Mouse (Mus musculus): Measurements from ENCODE around the gene Jmjd8.

Gene Jmjd8

DNA sequence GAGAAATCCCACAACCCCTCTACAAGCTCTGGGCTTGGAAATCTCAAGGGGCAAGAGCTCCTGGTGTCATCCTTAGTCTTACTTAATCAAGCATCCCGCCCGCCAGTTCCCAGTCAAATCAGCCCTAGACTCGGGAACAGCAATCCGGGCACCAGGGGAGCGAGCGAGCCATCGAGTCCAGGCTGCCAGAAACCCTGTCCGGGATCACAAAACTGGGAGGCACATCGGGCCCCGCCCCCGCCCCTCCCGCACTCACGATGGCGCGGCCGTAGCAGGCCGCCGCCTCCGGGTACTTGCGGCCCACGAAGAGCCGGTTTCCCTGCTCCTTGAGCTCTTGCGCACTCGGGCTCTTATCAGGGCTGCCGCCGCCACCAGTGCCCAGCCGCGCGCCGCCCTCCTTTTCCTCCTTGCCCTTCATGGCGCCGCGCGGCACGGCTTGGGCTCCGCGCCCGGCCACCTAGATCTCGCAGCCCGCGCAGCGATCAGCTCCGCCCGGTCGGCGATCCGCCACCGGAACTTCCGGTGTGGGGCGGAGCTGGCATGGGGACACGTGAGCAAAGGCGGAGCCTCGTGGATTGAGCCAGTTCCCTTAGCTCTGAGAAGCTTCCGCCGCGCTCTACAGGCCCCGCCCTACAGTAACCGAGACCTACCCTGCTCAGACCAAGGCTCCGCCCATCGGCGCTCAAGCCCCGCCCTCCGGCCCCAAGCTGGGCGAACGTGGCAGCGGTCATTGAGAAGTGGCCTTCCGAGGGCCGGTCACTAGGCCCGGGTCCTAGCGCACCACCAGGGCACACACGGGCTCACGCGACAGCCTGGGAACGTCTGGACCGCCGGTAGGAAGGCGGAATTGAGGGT, 4.0 kb downstream of the Jmjd8 start:
- DNase-seq (ENCODE audit: extremely low spot score, low read depth, low spot score): peak; percentile 90

DNA sequence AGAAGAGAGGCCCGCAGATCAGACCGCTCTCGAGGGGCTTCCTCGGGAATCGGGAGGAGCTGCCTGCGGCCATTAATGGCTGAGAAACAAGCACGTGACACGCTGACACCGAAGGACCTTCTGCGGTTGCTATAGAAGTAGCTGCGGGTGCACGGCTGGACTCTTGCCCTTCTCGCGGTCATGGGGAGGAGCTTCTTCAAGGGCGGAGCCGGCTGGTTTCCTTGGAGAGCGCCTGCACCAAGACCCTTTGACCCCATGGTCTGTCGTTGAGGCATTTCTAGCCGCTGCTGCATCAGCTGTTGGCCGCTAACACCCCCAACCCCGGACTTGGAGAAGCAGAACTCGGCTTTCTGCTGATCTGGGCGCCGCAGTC, 4.6 kb downstream of the Jmjd8 start, which contains the start of gene Stub1:
Gene Stub1, minus strand, starts transcription at position 114 of the 373 bp plus-strand sequence.
- DNase-seq (ENCODE audit: extremely low spot score, low read depth, low spot score): peak; percentile 69

DNA sequence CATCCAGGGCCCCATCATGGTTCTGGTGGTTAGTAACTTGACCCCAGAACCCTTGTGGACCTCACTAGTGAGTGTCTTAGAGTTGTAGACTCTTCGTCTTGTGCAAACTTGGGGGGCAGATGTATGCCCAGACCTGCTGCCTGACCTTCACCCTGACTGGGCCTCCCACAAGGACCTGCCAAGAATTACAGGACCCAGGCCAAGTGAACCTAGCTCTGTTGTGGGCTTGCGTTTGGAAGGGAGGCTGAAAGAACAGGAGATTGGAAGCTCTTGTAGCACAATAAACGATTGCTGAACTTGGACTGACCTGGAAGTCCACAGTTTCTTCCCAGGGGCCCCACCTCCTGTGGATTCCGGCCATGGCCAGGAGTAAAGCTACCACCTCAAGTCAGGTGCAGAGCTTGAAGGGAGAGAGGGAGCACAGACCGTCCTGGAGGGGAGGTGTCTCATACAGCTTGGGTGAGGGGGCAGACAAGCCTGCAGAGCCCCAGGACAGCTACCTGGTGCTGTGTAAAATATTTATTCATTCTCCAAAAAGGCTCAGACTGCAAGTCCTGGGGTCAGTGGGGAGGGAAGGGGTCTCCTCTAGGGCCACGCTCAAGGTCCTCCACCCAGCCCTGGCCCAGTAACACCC, 5.4 kb downstream of the Jmjd8 start:
- DNase-seq (ENCODE audit: extremely low spot score, low read depth, low spot score): no peak

DNA sequence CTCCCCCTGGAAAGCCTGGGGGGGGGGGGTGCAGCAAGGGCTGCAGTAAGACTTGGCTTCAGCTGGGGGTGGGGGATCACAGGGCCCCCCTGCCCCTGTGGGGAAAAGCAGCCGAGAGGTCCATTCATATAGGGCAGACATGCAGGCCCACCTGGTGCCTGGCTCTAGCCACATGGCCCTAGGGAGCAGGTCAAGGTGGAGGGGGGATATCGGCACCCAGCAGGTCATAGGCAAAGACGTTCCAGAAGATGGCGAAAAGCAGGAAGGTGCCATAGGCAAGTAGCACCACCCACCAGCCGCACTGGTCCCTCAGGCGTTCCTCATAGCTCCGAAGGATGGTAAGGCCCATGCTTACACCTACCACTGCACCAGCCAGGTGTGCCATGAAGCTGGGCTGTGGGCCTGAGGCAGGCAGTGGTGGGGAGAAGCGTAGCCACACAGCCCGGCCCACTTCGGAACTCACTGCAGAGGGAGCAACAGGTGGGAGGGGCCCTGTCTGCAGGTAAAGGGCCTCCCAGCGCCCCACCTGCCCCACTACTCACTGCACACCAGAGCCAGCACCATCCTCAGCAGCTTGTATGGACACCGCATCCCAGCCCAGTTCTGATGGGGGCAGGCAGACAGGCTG, 6.0 kb downstream of the Jmjd8 start:
- no peak for DNase-seq (ENCODE audit: extremely low spot score, low read depth, low spot score)

DNA sequence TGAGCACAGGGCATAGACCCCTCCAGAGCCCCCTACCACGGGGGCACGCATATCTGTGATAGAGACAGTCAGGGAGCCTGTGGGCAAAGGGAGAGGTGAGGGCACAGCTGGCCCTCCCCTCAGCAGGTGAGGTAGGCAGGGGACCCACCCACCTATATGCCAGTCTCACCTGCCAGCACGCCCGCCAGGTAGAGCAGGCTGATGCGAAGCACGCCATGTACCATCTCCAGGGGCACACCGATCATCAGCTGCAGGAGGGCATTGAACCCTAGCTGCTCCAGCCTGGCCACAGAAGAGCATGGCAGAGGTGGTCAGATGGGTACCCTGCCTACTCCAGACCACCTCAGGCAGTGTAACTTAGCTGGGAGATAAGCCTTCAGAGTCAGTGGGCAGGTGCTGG, 6.6 kb downstream of the Jmjd8 start:
- no peak for DNase-seq (ENCODE audit: extremely low spot score, low read depth, low spot score)

GRCm38 (mm10) chr17:25835816-25836215, 7.1 kb downstream of the Jmjd8 start:
- no peak for DNase-seq (ENCODE audit: extremely low spot score, low read depth, low spot score)

- DNase-seq (ENCODE audit: extremely low spot score, low read depth, low spot score): no peak
Measured at GRCm38 (mm10) chr17:25836397-25837075, 7.9 kb downstream of the Jmjd8 start.

DNA sequence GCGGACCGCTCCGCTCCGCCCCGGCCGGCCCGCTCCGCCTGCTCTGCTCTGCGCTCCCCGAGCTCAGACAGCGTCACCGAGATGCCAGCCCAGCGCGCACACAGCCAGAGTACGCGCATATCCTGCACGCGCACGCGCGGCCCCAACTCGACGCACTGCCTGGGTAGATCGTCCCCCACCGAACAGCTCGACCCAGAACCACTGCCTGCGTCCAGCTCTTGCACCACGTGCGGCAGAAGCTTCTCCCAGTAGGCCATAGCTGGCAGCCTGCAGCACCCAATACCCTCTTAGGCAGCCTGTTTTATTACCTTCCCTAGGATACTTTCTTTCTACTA, 8.4 kb downstream of the Jmjd8 start, which contains the start of gene Rhbdl1:
Gene Rhbdl1, minus strand, starts transcription at position 220 of the 335 bp plus-strand sequence.
- DNase-seq (ENCODE audit: extremely low spot score, low read depth, low spot score): no peak

DNA sequence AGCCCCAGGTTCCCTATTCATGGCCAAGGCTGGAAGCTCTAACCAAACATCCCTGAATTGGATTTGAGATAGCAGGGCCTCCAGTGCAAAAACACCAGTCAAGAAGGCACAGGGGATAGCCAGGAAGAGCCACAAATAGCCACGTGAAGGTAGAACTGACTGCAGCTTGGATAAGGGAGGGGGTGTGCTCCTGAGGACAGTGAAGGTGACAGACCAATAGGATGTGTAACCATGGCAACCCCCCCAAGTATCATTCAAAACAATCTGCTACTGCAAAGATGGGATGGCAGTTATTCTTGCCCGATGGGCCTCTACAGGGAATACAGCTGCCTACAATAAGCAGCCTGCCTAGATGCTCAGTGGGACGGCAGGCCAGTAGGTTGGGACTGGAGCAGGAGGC, 8.9 kb downstream of the Jmjd8 start:
- DNase-seq (ENCODE audit: extremely low spot score, low read depth, low spot score): no peak

DNA sequence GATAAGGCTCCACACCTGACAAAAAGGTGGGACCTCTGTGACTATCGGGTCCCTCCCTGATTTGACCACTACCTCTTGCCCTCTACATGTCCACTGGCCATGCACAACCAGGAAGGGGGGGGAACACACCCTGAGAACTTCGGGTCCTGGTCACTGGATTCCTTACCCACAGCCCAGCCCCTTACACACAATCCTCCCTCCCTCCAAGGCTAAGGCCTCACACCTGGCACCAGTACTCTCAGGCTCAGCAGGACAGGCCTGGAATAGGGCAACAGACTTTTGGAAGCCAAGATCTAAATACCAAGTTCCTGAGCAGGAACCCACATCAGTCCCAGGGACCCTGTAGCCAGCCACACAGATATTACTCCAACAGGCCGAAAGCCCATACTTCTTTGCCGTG, 10.2 kb downstream of the Jmjd8 start:
- DNase-seq (ENCODE audit: extremely low spot score, low read depth, low spot score): no peak

DNA sequence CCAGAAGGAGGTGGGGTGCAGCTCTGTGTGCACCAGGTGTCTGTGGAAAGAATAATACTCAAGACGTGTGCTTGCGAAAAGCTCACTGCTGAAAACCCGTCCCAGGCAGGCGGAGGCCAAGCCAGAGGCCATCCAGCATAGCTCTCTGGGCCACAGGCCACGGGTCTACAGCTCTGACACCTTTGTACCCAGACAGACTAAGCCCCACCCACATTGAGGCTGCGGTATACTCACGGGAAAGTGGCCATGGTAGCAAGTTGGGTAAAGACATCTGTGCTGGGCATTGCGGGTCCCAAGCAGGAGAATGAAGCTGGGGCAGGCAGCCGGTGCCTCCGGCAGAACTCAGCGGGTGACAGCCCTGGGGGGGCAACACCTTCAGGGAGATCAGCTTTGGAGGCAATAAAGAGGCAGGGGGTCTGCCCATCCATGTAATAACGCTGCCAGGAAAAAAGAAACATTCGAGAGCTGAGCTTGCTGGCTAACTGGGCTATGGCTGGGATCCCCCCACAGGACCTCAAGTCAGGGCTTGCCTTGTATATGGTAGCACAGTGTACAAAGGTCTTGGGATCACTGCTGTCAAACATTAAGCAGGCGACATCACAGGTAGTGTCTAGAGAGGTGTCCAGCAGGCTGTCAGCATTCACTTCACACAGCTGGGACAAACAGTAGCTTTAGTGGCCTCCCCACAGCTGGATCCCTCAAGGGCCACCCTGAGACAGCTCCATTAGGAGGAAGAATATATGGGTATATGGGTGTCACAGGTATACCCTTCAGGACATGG, 11.0 kb downstream of the Jmjd8 start:
- DNase-seq (ENCODE audit: extremely low spot score, low read depth, low spot score): no peak

DNA sequence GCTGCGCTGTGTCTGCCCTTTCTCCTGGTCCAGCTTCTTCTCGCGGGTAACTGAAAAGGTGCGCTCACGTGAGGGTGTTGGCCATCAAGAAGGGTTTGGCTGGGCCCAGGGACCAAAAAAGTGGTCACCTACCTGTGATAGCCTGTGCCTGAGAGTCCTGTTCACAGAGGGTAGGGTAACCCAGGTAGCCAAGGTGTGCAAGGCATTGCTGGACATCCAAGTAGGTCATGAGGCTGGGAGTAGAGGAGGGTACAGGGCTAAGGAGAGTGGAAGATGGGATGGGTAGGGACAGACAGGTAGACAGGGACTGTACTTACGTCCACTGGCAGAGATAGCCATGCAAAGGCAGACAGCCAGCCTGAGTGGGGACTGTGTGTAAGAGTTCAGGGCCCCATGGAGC, 11.9 kb downstream of the Jmjd8 start:
- DNase-seq (ENCODE audit: extremely low spot score, low read depth, low spot score): no peak

- no peak for DNase-seq (ENCODE audit: extremely low spot score, low read depth, low spot score)
Measured at GRCm38 (mm10) chr17:25841117-25841880, 12.6 kb downstream of the Jmjd8 start, which contains the start of gene Gm20683. Gm20683 (minus strand) TSS chr17:25841763.

DNA sequence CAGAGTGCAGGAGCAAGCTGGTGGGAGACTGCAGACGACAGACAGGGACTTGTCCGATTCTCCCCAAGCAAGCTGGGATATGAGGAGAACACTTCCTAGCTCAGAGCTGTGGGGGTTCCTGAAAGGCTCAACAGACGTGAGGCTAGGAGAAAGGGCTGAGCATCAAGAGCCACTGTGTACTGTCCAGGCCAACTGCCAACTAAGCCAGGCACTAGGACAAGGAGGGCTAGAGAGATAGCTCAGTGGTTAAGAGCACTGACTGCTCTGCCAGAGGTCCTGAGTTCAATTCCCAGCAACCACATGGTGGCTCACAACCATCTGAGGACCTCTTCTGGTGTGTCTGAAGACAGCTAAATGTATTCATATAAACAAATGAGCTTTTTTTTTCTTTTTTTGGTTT, 13.8 kb downstream of the Jmjd8 start:
- DNase-seq (ENCODE audit: extremely low spot score, low read depth, low spot score): no peak

DNA sequence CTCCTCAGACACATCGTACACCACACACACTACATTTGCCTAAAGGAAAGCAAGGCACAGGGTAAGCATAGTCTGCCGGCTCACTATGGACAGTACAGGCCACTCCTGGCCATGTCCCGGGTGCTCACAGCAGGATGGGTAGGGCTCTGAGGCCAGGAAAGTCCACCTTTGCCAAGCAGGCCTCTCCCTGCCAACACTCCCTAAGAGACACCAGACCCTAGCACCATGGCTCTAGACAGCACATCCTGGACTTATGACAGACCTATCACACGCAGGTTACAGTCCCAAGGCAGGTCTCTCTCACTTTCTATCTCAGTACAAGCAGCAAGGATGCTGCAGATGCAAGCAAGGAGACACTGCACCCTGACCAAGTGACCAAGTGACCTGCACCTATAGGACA, 14.5 kb downstream of the Jmjd8 start:
- no peak for DNase-seq (ENCODE audit: extremely low spot score, low read depth, low spot score)

DNA sequence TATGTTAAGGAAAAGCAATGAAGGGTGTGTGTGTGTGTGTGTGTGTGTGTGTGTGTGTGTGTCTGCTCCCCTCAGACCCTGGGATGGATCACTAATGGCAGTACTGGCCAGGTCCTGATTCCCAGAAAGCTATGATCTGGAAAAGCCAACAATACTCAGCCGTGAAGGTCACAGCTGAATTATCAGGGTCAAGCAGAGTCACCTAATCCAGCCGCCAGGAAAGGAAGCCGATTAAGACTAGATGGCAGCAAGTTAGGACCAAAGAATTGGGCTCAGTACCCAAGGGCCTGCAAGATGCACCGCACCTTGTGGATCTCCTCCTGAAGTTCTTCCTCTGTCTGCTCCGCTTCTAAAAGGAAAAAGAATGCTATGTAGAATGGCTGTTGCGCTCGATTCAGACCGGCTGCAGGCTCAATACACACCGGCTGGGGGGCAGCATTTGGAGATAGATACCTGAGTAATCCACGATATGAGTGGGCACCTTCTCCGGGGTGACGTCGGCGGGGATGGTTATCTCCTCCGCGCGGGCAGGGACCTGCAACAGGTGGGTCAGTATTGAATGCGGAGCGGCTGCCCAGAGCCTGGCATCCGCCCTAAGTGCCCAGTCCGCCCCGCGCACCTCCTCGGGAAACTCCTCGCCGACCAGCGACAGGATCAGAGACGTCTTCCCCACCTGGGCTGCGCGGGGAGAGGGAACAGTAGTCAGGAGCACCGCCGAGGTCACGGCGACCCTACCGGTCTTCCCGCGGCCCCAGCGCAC, 15.1 kb downstream of the Jmjd8 start:
- no peak for DNase-seq (ENCODE audit: extremely low spot score, low read depth, low spot score)

DNA sequence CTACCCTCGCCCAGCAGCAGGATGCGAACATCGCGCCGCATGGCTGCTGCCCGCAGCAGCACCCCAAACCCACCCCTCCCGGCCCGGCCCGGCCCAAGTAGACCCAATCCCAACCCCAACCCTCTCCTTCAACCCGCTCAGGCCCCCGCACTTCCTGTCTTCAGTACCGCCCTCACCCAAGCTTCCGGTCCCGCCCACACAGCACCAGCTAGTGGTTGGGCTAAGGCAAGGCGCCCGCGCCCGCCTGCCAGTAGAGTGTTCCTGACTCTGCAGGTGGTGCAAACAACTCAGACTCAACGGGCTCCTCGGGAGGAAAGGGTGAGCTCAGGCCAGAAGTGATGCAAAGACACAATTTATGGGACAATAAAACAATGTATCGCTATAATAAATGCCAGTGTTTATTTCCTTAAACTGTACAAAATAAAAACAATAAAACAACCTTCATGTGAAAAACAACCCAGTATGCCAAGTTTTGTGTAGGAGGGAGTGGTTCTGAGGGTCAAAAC, 15.8 kb downstream of the Jmjd8 start, which contains the start of gene Rhot2:
Gene Rhot2, minus strand, starts transcription at position 456 of the 506 bp plus-strand sequence.
- DNase-seq (ENCODE audit: extremely low spot score, low read depth, low spot score): no peak

- no peak for DNase-seq (ENCODE audit: extremely low spot score, low read depth, low spot score)
Measured at GRCm38 (mm10) chr17:25860229-25860628, 31.6 kb downstream of the Jmjd8 start.
